Mouse (Mus musculus): ENCODE results near the gene Cir1. TPM values are rescaled to one million over a fixed set of nuclear protein-coding genes. Genes with fewer than 3 reads are reported as not detected.

The Cir1 gene
- total RNA-seq, 2 experiments from 2014 or later = 9.7 to 14.8 TPM

DNA sequence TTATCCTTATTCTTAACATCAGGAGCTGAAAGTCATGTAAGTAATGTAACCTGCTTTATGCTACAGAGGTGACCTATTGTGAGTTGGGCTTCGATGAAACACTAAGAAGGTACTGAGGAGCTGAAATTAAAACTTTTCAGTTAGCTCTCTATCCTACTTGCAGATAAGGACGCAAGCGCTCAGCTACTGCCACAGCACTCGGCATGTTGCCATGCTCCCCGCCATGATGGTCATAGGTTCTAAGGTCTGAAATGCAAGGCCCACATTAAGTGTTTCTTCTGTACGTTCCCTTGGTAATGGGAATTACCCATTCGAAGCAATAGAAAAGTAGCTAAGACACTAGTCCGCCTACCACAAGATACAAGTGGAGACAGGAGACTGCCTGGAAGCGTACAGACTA is 9.8 kb downstream of the Cir1 start:
- ATAC-seq (replicated peaks; ENCODE audit: poor library complexity) = no peak

DNA sequence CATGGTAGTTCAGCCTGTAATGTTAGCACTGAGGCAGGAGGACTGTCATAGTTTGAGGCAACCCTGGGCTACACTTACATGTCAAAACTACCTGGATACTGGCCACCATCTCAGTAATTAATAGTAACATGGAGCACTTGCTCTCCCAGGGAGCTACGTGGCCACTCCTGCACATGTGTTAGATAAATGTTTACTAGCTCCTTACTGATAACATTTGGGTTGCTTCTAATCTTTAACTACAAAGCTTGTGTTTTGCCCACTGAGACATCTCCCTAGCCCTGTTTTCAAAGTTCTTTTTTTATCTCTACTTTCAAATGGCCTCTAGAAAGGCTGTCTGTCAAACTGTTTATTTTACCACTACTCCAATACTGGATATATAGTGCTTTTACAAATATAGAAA is 10.5 kb downstream of the Cir1 start:
- ATAC-seq (replicated peaks; ENCODE audit: poor library complexity) = peak; percentile 96

DNA sequence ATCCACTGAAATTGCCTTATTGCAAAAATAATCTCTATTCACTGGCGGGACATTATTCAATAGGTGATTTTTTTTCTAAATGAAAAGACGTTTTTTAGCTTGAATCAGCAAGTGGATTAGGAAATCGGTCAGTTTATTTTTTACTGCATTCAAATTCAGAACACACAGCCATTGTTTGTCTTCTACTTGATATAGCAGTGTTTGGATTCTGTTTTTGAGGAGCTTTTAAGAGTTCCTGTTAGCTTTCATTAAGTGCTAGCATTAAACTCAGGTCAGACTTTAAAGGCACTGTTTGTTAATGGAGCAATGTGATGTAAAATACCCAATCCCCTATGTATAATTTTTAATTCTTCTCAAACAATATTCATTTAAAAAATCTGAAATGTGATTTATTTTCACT is 13.7 kb downstream of the Cir1 start:
- no peak for ATAC-seq (replicated peaks; ENCODE audit: poor library complexity)

- ATAC-seq (replicated peaks; ENCODE audit: poor library complexity) = no peak
Measured at GRCm38 (mm10) chr2:73298154-73298553, 14.3 kb downstream of the Cir1 start.

- ATAC-seq (replicated peaks; ENCODE audit: poor library complexity) = no peak
Measured at GRCm38 (mm10) chr2:73295023-73295422, 17.5 kb downstream of the Cir1 start.

DNA sequence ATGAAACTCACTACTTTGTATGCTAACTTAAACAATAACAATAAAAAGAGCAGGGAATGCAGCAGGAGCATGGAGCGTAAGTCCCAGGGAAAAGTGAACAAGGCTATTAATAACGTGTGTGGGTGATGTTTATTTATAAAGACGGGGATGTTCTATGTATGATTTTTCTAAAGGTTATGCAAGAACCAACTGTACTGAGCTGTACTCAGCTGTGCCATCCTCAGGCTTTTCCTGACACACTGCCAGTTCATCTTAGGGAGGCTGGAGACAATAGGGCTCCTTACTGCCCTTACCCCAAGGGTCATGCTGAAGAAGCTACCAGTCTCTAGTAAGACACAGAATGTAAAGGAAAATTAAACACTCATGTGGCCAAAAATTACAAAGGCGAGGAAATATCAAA is 21.4 kb downstream of the Cir1 start:
- ATAC-seq (replicated peaks; ENCODE audit: poor library complexity) = no peak

DNA sequence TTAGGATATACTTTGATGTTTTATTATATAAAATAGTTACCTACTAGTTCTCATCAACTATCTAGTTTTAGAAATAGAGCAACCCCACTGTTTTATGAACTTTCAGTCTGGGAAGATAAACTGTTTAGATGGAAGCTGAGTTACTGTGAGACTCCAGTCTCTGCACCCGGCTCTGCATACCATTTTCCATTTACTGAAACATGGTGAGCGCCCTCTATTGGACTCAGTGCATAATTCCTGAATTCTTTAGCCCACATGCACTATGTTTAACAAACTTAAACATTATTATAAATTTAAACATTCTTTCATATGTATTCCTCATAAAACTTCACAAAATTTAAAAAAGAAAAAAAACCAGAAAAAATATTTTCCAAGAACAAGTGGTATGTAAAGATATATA is 26.9 kb downstream of the Cir1 start:
- peak; percentile 73 for ATAC-seq (replicated peaks; ENCODE audit: poor library complexity)

- peak; percentile 41 for ATAC-seq (replicated peaks; ENCODE audit: poor library complexity)
Measured at GRCm38 (mm10) chr2:73281707-73282106, 30.8 kb downstream of the Cir1 start.

- no peak for ATAC-seq (replicated peaks; ENCODE audit: poor library complexity)
Measured at GRCm38 (mm10) chr2:73281048-73281661, 31.3 kb downstream of the Cir1 start.

DNA sequence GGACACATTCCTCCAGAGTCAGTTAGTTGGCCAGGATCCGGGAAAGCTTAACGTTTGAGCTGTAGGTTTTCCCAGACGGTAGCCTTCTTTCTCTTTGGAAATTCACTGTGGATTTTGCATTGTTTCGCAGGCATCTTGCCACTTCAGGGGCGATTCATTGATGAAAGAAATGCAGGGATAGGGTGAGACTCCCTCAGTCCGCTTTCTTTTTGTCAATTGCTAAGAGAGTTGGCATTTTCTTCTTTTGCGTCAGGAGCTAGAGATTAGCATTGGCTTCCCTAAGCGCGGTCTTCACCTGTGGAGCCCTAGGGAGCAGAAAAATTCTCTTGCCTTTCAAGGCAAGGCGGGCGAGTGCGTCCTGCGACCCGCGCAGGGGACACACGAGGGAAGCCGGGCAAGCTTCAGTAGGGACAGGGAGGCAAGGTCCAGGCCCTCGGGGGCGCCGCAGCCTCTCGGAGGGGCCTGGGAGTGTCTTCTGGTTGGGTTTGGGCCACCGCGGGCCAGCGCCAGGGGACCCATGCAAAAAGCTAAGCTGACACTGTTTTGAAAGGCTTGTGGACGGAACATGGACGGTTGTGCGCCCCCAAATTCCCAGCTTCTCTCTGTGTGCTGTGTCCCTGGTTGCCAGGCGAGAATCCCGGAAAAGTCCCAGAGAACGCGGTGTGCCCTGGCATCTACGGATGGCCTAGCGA is 32.0 kb downstream of the Cir1 start:
- ATAC-seq (replicated peaks; ENCODE audit: poor library complexity) = no peak

- no peak for ATAC-seq (replicated peaks; ENCODE audit: poor library complexity)
Measured at GRCm38 (mm10) chr2:73279271-73280038, 33.0 kb downstream of the Cir1 start.

GRCm38 (mm10) chr2:73278869-73279268 is 33.6 kb downstream of the Cir1 start:
- no peak for ATAC-seq (replicated peaks; ENCODE audit: poor library complexity)

DNA sequence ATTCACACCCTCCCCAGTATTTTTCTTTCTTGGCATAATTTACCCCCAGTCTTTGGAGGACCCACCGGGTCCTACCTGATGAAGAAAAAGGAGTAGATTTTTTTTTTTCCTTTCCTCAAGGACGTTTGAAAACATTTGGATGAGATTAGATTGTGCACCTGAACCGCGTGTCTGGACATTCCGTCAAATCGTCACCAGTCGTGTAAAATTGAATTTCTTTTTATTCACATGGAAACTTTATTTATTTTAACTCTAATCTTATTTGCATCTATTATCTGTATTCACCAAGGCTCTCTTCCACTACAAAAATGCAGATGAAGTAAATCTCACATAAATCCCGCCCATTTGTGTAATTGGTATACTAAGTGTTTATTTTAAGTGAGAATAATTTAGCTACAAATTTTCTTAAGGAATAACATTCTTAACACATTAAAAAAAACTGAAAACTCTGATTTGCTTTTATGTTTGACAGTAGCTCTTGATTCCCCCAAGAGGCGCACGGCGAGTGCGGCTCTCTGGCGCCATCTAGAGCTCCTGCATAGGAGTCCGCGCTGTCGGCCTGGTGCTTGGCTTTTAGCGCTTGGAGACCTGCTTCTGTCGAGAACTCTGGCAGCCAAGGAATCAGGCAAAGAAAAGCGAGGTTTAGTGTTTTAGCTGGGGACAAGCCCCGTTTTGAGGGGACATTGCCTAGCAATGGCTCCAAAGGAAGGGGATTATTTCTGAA is 34.2 kb downstream of the Cir1 start:
- ATAC-seq (replicated peaks; ENCODE audit: poor library complexity) = peak; percentile 89

GRCm38 (mm10) chr2:73277709-73278075 is 34.8 kb downstream of the Cir1 start:
- no peak for ATAC-seq (replicated peaks; ENCODE audit: poor library complexity)

GRCm38 (mm10) chr2:73277021-73277708 is 35.3 kb downstream of the Cir1 start:
- ATAC-seq (replicated peaks; ENCODE audit: poor library complexity) = no peak

GRCm38 (mm10) chr2:73276141-73276571 is 36.3 kb downstream of the Cir1 start:
- no peak for ATAC-seq (replicated peaks; ENCODE audit: poor library complexity)

DNA sequence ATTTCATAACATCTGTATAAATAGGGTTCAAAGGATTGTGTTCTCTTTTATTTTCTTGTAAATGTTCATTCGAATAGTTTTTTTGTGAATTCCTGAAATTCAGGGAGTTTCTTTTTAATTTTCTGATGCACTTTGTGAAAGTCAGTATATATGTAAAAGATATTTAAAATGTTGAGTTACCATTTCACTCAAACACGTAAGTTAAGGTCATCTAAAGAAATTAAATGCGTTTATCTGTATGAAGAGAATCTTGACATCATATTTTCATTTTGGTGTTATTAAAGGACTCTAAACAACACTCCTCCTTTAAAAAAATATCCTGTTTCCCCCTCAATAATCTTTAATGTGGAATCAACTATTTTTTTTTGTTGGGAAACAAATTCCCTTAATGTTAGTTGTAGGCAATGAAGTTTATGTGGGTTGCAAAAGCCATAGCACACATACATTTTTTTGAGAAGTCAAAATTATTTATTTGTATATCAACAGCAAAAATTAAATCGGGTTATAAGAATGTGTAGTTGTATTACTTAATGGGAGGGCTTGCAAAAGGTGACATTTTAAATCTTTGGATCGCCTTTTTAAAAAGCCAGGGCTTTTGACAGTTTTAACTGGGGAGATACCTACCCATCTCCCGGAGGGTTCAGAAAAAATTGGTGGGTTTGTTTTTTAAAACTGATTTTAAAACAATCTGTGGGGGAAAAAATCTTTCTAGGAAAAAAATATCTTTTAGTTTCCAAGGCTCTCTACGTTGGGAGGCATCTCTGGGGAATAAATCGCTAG is 37.0 kb downstream of the Cir1 start:
- no peak for ATAC-seq (replicated peaks; ENCODE audit: poor library complexity)

DNA sequence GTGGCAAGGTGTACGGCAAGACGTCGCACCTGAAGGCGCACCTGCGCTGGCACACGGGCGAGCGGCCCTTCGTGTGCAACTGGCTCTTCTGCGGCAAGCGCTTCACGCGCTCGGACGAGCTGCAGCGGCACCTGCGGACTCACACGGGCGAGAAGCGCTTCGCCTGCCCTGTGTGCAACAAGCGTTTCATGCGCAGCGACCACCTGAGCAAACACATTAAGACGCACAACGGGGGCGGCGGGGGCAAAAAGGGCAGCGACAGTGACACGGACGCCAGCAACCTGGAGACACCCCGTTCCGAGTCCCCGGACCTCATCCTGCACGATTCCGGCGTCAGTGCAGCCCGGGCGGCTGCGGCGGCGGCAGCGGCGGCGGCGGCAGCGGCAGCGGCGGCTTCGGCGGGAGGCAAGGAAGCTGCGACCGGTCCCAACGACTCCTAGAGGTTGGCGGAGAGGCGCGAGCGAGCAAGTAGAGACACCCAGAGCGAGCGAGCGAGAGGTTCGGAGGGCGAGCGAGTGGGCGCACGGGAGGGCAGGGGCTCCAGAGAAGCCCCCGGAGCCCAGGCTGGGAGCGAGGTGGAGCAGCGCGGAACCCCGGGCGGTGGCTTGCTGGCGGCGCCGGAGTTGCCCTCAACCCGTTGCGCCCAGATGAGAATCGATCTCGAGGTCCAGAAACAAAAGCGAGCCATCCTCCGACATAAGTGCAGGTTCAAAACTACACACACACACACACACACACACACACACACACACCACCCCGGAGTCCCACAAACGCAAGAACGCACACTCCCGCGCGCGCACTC is 38.2 kb downstream of the Cir1 start:
- ATAC-seq (replicated peaks; ENCODE audit: poor library complexity) = no peak
